Mouse (Mus musculus) B cell, adult 2 months (primary cell): Measurements from ENCODE around the gene Nfib.
"Not testable (repeated sequence)": the region's sequence is repeated elsewhere in the genome, so short reads cannot be mapped to it uniquely, and the experiment has no call there.

Experiments
- DNase-seq, 2 experiments: peaks; one replicate each; pipeline ENCODE4 v3.0.0; 2022

The Nfib gene

DNA sequence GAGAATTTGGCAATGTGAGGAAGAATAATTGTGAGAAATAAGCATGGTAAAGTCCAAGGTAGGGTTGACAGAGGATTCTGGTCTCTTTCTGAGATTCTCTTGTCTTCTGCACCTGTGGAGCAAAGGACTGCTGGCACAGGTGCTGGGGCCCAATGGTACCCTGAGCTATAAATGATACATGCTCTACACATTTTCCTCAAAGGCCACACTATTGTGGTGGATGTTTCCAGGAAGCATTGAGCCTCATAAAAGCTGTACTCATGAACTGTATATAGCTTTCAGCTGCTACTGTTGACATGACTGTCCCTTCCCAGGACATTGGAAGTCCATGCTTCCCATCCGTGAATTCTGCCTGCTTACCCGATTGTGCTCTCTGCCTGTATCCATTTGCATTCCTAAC, 418.1 kb downstream of the Nfib start:
- no peak for DNase-seq

DNA sequence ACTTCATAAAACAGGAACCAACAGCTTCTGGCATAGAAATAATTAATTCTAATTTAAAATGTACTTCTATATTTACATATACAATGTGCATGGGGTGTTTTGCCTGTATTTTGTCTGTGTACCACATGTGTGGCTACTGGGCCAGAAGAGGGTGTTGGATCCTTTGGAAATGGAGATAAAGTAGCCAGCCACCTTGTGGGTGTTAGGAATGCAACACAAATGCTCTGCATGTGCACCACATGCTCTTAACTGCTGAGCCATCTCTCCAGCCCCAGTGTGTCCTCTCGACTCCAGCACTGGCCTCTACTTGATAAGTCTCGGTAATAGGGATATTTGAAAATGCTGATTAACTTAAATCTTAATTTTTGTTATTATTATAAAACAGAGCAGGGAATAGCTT, 418.6 kb downstream of the Nfib start:
- no peak for DNase-seq

DNA sequence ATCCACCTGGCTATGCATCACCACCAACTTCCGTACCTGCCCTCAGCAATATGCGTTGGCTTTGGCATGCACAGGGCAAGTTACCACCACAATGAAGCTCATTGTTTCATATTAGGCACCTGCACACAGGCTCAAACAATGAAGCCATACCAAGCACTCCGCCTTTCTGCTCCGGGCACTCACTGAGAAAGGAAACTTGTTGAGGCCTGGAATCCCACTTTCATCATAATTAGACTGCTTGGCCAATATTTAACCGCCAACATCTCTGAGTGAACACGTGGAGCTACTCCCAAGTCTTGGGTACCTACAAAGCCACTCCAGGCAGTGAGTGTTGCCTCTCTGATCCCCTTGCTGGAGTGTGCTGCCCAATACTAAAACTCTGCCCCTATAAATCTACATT, 422.0 kb downstream of the Nfib start:
- no peak for DNase-seq

DNA sequence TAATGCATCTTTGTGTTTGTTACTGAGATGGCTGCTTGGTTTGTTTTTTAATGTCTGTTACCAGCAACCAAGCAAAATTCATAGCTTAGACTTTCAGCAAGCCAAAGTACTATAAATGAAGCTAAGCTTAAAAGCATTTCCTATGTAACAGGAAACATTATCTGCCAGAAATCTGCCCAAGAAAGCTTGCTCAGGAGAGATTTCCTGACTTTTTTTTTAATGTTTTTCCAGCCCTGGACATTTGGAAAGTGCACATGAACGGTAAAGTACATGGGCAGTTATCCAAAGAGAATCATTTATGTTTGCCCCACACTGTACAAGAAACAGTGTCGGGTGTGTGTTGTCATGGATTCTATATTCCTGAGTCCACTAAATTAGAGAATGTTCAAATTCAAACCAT, 429.6 kb downstream of the Nfib start:
- DNase-seq, result no peak

DNA sequence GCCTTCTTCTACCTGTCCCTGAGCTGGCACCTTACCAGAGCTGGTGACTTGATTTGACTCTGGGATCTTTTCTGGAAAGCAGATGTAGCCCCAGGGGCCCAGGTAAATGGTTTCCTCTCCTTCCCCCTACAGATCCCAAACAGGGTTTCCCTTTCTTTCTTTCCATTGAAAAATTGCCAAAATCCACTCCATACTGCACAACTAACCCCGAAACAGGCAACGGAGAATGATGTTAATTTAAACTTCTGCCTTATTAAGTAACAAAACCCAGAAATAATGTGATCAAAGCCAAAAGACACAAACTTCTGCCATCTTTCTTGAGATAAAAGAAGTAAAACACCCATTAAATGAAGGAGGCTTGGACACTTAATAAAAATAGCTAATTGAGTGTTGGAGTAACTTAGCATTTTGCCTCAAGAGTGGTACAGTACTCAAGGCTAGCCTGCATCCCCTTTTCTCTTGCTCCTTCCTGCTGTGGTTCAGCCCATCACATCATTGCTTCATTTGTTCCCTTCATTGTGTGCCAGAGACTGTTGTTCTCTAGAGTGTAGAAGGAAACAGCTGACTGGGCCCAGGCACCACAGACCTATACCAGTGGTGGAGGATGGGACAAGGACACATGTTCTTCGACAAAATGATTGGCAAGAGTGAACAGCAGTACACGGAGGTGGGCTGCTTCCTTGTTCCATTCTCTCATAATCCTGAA, 432.3 kb downstream of the Nfib start:
- no peak for DNase-seq

DNA sequence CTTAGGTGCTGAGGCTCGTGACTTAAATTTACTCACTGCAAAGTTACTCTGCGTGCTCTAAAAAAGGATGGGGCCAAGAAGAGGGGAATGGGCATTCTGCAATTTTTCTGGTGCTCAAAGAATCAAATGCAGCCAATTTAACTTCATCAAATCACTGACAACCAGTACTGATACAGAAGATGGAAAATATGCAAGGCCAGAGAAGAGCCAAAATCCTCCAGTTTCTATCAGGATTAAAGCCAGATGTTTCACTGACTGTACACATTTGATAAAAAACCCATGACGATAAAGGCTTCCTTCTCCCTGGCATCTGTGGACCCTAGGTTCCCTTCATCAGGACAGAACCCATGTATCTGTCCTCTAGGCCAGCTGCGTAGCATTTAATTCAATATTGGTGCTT, 433.5 kb downstream of the Nfib start:
- DNase-seq, result no peak

DNA sequence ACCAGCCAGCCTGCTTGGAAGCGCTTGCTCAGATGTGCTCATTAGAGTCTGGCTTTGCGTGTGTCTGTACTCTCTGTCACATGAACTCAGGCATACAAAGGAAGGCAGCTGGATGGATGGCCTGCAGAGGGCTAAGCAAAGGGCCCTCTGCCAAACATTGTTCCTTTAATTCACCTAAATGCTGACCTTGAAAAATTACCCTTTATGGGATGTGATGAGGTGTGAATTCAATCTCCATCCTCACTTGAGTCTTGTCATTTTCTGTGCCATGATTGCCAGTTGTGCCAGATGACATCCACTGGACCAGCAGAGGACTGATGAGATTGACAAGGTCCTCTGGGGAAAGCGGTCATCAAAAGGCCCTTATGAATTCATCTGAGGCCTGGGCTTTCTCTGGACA, 434.0 kb downstream of the Nfib start:
- no peak for DNase-seq

DNA sequence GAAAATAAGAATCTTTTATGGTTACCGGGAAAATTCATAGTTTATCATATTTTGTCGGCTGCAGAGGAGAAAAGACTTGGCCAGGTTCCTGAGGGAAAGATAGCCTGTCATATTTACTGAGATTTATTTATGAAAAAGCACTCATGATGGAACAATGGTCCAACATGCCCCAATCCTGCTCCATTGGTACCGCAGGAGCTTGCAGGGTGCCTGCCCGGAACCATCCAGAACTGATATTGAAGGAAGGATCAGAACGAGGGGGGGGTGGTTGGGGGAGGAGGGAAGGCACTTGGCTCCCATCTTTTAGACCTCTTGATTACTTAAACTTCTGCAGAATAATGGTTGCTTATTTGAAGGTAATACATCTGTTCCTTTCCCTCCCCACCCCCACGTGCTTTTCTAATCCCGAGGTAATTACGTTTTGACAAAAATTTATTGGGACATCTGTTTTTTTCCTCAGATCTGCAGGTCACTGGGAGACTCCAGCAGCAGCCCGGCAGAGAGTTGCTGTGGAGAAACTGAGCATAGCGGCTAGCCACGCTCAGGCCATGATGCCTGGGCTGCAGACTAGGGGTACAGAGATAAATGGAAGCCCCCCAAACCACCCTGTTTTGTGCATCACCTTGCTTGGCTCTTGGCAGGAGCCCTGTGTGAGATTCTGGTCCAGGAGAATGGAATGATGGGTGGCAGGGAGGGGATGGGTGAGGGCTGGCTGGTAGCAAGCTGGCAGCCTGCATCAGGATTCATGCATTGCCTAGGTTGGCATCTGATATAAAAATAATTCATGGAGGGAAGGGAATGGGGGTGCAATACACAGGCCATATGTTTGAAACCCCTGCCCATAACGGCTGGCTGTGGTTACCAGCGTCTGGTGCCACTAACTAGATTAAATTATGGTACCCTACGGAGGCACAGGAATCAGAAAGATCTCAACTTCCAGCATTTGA, 437.4 kb downstream of the Nfib start:
- DNase-seq, result no peak

DNA sequence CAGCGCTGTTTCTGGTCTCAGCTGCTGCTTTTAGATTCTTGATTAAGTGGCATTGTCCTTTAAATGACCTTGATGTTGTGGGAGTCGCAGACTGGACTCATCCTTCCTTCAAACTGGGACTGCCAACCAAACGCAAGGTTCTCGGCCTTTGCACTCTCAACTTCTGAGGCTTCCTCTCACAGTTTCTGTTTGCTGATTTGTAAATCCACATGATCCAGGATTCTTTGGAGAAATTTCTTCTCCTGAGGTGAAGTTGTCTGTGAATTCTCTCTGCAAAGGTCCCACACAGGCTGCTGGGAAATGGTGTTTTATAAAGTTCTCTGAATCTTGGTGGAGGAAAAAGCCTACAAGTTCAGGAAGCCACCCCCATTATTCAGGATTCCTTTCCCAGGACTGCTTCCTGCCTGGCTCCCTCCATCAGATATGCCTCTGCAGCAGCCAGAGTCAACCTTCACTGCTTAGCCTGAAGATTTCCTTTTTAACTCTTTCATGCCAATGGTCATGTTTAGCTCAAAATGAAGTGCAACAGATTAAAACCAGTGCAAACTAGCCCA, 439.4 kb downstream of the Nfib start:
- no peak for DNase-seq

DNA sequence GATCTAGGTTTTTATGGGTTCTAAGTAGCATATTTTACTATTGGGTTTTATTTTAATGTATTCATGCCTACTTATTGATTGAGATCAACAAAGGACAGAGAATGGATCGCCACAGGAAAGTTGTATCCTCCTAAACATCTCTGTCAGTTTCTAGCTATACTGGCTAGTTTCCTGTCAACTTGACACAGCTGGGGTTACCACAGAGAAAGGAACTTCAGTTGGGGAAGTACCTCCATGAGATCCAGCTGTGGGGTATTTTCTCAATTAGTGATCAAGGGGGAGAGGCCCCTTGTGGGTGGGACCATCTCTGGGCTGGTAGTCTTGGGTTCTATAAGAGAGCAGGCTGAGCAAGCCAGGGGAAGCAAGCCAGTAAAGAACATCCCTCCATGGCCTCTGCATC, 447.0 kb downstream of the Nfib start:
- not testable (repeated sequence) for DNase-seq

DNA sequence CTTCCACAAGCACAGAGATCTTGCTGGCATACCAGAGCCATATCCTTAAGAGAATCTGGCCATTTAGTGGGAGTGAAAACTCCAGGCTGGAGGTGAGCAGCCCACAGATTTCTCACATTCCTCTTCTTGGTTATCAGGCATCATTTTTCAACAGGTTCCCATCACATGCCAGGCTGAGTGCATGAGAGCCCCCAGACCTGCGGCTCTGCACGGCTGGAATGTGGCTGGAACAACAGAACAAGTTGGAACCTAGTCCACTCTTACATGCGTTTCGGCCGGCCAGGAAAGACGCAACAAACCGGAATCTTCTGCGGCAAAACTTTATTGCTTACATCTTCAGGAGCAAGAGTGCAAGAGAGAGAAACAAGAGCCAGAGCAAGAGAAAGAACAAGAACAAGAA, 453.5 kb downstream of the Nfib start:
- DNase-seq, result no peak

DNA sequence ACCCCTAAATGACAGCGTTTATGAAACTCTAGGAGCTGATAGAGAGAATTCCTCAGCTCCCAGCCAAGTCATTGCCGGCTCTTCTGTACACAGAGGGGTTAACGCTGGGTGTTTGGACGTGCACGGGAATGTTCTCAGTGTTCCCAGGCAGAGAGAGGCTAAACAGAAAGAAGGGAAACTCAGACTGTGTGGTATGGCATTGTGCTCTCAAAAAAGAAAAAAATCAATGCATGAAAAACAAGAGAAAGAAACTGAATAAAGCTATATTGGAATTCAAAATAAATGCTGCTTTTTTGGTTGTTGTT, 455.2 kb downstream of the Nfib start:
- no peak for DNase-seq

DNA sequence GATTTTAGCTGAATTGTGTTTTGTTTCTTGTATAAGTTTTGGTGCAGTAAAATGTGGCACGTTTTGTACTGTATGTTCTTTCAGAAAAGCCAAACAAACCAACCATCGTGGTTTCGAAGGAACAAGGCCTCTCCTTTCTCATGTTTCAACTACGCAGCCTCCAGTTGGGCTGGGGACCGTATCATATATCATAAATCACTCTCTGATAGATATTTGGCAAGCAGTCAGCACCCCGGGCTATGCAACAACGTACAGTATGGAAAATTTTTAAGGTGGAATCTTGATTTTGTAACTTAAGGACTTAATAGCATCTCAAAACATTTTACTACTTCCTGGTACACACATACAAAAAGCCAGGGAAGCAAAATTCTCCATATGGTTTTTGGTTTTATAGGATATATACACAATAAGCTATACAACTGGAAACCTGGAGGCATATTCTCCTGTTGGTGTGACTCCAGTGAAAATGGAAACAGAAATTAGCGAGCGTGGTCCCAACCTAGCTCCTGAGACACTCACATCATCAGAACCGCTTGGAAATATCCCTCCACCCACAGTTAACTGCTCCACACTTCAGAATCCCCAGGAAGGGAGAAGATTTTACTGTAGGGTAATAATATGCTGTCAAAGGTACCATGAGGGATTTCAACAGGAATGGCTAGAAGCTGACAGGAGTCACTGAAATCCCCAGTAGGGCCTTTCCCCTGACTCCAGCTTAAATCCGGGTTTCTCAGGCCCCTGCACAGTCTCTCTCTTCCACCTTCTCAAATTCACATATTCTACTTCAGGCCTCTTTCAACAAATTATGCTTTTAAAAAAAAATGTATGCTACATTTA, 455.8 kb downstream of the Nfib start:
- no peak for DNase-seq

DNA sequence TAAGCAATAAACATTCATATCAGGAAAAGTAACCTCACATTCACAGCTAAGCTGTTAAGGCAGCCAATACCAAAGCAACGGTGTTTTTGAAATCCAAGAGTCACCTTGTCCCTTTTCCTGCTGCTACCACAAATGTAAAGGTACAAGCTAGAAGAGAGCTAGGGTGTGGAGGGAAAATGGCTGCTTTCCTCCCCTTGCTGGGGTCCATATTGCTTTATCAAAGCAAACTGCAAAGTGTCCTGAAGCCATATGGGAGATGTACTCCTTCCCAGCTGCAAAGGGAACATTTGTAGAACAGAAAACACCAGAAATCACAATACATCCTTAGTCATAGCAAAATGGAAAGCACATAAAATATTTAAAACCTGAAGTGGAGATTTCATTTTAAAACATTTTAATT, 456.6 kb downstream of the Nfib start:
- no peak for DNase-seq

DNA sequence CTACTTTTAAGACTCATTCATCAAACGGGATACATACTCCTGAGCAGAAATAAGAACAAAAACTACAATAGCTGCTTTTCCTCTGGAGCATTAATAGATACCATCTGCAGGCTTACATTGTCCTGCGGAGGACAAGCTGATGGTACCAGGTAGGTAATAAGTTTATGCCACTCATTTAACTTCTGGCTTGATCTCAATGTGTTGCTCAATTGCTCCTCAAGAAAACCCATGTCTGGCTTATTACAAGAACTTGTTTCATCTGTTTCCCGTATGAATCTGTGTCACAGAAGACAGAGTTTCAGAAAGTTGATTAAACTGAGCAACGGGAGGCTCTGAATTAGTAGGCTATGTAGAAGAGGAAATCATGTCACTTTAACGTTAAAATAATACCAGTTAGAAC, 457.5 kb downstream of the Nfib start:
- no peak for DNase-seq

DNA sequence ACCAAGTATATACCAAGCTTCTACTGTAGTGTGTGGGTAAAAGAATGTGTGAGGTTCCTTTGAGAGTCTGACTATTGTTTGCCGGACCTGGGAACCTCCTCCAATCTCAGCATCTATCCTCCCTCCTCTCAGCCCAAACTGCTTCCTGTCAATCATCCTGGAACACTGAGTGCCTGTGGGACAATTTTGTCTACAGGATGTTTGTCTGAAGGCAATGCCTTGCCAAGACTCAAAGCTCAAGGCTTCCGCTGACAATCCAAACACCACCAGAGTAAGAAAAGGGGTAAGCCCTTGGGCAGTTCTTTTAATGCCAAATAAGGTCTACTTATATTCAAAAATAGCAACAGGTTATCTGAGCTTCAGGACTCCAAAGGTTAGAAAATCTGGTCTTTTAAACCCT, 459.3 kb downstream of the Nfib start:
- no peak for DNase-seq
